Mouse (Mus musculus): ENCODE data around the gene Kctd17. TPM values are rescaled to one million over a fixed set of nuclear protein-coding genes. Genes with fewer than 3 reads are reported as not detected.

The Kctd17 gene
- polyA plus RNA-seq, 1 experiment from 2014 or later, result 22.0 TPM

DNA sequence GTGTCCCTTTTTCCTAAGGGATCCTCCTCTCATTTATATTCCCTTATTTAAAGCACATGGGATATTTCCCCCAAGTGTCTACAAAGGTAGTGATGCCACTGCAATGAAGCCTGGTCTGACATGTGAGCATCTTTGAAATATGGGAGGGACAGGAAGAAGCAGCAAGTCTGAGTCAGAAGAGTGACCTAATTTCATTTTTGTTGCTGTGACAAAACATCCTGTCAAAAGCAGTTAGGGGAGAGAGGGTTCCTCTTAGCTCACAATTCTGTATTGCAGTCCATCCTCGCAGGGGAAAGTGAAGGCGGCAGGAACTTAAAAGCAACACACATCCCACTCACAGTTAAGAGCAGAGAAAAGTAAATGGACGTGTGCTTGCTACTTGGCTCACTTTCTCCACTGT is 37.5 kb upstream of the Kctd17 start:
- no peak overlapping the region for H3K9ac ChIP-seq (ENCODE audit: low read length)
- H3K4me2 ChIP-seq (ENCODE audit: low read length), result no peak overlapping the region
- H3K4me1 ChIP-seq (ENCODE audit: control insufficient read depth in 2 of 2, insufficient read depth in 2 of 2, low read length in 2 of 2), result no peaks in the 10 kb centered on the region
- no peaks in the 10 kb centered on the region for H3K27me3 ChIP-seq (ENCODE audit: control insufficient read depth, insufficient read depth, low read length)
- 76% methylated on average over 3 of the region's 3 CpGs for WGBS
- H3K4me3 ChIP-seq (ENCODE audit: control insufficient read depth in 1 of 2, insufficient read depth in 1 of 2, low read depth in 1 of 2, low read length in 2 of 2), result no peak overlapping the region
- ATAC-seq (ENCODE audit: insufficient number of reproducible peaks, insufficient read depth, low FRiP score, low read depth), result no peak
- H3K36me3 ChIP-seq (ENCODE audit: control insufficient read depth, insufficient read depth, low read length), result no peaks in the 10 kb centered on the region
- H3K27ac ChIP-seq (replicated peaks in 1 of 2; ENCODE audit: control insufficient read depth in 1 of 2, insufficient read depth in 1 of 2, low read depth in 2 of 2, low read length in 2 of 2), result no peak overlapping the region
- no peaks in the 10 kb centered on the region for H3K9me3 ChIP-seq (ENCODE audit: control insufficient read depth, low read length)

DNA sequence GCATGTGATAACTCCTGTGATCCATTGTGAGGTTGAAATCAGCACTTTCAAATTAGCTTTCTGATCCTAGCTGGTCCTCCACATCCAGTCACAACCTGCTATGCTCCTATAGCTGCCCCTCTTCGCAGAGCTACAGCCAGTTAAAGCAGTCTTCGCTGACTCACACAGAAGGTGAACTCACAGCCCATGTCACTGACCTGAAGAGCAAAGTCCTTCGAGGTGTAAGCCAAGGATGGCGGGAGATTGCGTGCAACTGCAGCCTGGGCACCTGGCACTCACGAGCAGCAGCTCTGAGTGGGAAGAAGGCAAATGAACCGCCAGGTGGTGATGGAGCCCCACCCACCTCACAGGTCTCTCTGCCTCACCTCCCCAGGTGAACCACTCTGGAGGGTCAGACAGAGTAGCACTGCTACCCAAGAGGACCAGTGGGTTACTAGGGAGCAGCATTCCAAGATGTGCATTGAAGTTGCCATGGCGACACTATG is 32.8 kb upstream of the Kctd17 start, which contains the start of gene Tex33:
TSS of gene Tex33 (minus strand) at position 435 of the 485 bp plus-strand sequence.
- no peak for ATAC-seq (ENCODE audit: insufficient number of reproducible peaks, insufficient read depth, low FRiP score, low read depth)
- Histone ChIP-seq H3K36me3 (ENCODE audit: control insufficient read depth, insufficient read depth, low read length) (no peaks in the 10 kb centered on the region), H3K4me2 (ENCODE audit: low read length) (no peak within 1 kb of the TSS), H3K4me3 (ENCODE audit: control insufficient read depth in 1 of 2, insufficient read depth in 1 of 2, low read depth in 1 of 2, low read length in 2 of 2) (no peak within 1 kb of the TSS), H3K9ac (ENCODE audit: low read length) (no peak within 1 kb of the TSS), H3K4me1 (ENCODE audit: control insufficient read depth in 2 of 2, insufficient read depth in 2 of 2, low read length in 2 of 2) (no peaks in the 10 kb centered on the region), H3K27ac (replicated peaks in 1 of 2; ENCODE audit: control insufficient read depth in 1 of 2, insufficient read depth in 1 of 2, low read depth in 2 of 2, low read length in 2 of 2) (no peak within 1 kb of the TSS), H3K27me3 (ENCODE audit: control insufficient read depth, insufficient read depth, low read length) (no peaks in the 10 kb centered on the region), H3K9me3 (ENCODE audit: control insufficient read depth, low read length) (no peaks in the 10 kb centered on the region)
- 82% methylated on average over 8 of the region's 8 CpGs for WGBS

DNA sequence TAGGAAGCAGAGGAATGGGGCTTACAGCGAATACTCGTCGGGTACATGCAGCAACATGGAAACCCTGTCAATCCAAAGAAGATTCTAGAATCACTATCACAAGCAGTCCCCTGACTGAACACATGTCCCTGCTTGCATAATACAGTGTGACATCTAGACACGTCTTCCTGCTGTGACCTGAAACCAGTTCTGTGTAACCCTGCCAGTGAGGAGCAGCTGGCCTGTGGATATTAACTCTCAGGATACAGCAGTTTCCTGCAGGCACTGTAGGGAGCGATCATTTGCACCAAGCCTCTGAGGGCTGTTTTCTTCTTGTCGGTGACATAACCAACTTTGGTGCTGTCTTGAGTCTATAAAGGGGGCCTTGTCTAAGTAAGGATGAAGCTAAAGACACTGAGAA is 27.0 kb upstream of the Kctd17 start:
- ATAC-seq (ENCODE audit: insufficient number of reproducible peaks, insufficient read depth, low FRiP score, low read depth), result no peak
- no peaks in the 10 kb centered on the region for H3K9me3 ChIP-seq (ENCODE audit: control insufficient read depth, low read length)
- H3K4me1 ChIP-seq (ENCODE audit: control insufficient read depth in 2 of 2, insufficient read depth in 2 of 2, low read length in 2 of 2), result peaks cover 31 to 41% of the 10 kb centered on the region in 2 experiments
- no peak overlapping the region for H3K4me3 ChIP-seq (ENCODE audit: control insufficient read depth in 1 of 2, insufficient read depth in 1 of 2, low read depth in 1 of 2, low read length in 2 of 2)
- H3K9ac ChIP-seq (ENCODE audit: low read length), result no peak overlapping the region
- H3K36me3 ChIP-seq (ENCODE audit: control insufficient read depth, insufficient read depth, low read length), result no peaks in the 10 kb centered on the region
- H3K4me2 ChIP-seq (ENCODE audit: low read length), result no peak overlapping the region
- WGBS, result 68% methylated on average over 6 of the region's 6 CpGs
- H3K27me3 ChIP-seq (ENCODE audit: control insufficient read depth, insufficient read depth, low read length), result no peaks in the 10 kb centered on the region
- H3K27ac ChIP-seq (replicated peaks in 1 of 2; ENCODE audit: control insufficient read depth in 1 of 2, insufficient read depth in 1 of 2, low read depth in 2 of 2, low read length in 2 of 2), result peak overlapping the region; percentile 37 to 50; a peak in 1 of 4 replicates

DNA sequence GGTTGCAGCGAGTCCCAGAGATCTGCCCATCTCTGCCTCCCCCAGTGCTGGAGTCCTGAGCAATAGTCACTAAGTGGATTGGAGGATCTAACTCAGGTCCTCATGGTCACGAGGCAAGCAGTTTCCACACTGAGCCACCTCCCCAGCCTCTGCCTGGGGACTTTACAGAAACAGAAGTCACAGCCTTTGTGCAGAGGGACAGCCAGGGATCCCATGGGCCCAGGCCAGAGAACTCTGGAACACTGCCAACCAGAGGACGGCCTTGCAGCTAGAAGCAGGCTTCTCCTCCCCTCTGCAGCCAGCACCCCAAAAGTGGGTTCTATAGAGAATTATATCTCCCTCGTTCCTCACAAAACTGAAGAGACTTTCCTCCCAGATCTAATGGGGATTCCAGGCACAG is 26.4 kb upstream of the Kctd17 start:
- no peak; the same call in 1 of the 2 replicates for ATAC-seq (ENCODE audit: insufficient number of reproducible peaks, insufficient read depth, low FRiP score, low read depth)
- 25% methylated on average over 4 of the region's 4 CpGs for WGBS
- no peaks in the 10 kb centered on the region for H3K27me3 ChIP-seq (ENCODE audit: control insufficient read depth, insufficient read depth, low read length)
- no peaks in the 10 kb centered on the region for H3K9me3 ChIP-seq (ENCODE audit: control insufficient read depth, low read length)
- H3K4me3 ChIP-seq (ENCODE audit: control insufficient read depth in 1 of 2, insufficient read depth in 1 of 2, low read depth in 1 of 2, low read length in 2 of 2), result no peak overlapping the region
- peaks cover 31 to 42% of the 10 kb centered on the region in 2 experiments for H3K4me1 ChIP-seq (ENCODE audit: control insufficient read depth in 2 of 2, insufficient read depth in 2 of 2, low read length in 2 of 2)
- H3K36me3 ChIP-seq (ENCODE audit: control insufficient read depth, insufficient read depth, low read length), result no peaks in the 10 kb centered on the region
- no peak overlapping the region for H3K9ac ChIP-seq (ENCODE audit: low read length)
- no peak overlapping the region for H3K4me2 ChIP-seq (ENCODE audit: low read length)
- peak overlapping the region; percentile 39 to 50 for H3K27ac ChIP-seq (replicated peaks in 1 of 2; ENCODE audit: control insufficient read depth in 1 of 2, insufficient read depth in 1 of 2, low read depth in 2 of 2, low read length in 2 of 2)

- 59% methylated on average over 7 of the region's 7 CpGs for WGBS
- Histone ChIP-seq H3K27ac (replicated peaks in 1 of 2; ENCODE audit: control insufficient read depth in 1 of 2, insufficient read depth in 1 of 2, low read depth in 2 of 2, low read length in 2 of 2) (peak overlapping the region; percentile 39 to 50; a peak in 3 of 4 replicates), H3K9ac (ENCODE audit: low read length) (no peak overlapping the region), H3K27me3 (ENCODE audit: control insufficient read depth, insufficient read depth, low read length) (no peaks in the 10 kb centered on the region), H3K9me3 (ENCODE audit: control insufficient read depth, low read length) (no peaks in the 10 kb centered on the region), H3K4me1 (ENCODE audit: control insufficient read depth in 2 of 2, insufficient read depth in 2 of 2, low read length in 2 of 2) (peaks cover 34 to 47% of the 10 kb centered on the region in 2 experiments), H3K36me3 (ENCODE audit: control insufficient read depth, insufficient read depth, low read length) (no peaks in the 10 kb centered on the region), H3K4me3 (ENCODE audit: control insufficient read depth in 1 of 2, insufficient read depth in 1 of 2, low read depth in 1 of 2, low read length in 2 of 2) (no peak overlapping the region), H3K4me2 (ENCODE audit: low read length) (no peak overlapping the region)
- no peak for ATAC-seq (ENCODE audit: insufficient number of reproducible peaks, insufficient read depth, low FRiP score, low read depth)
Measured at GRCm38 (mm10) chr15:78402423-78402822, 25.9 kb upstream of the Kctd17 start.

GRCm38 (mm10) chr15:78403301-78403741 is 25.0 kb upstream of the Kctd17 start:
- no peak for ATAC-seq (ENCODE audit: insufficient number of reproducible peaks, insufficient read depth, low FRiP score, low read depth)
- H3K9me3 ChIP-seq (ENCODE audit: control insufficient read depth, low read length), result no peaks in the 10 kb centered on the region
- no peaks in the 10 kb centered on the region for H3K36me3 ChIP-seq (ENCODE audit: control insufficient read depth, insufficient read depth, low read length)
- H3K27ac ChIP-seq (replicated peaks in 1 of 2; ENCODE audit: control insufficient read depth in 1 of 2, insufficient read depth in 1 of 2, low read depth in 2 of 2, low read length in 2 of 2), result peak overlapping the region; percentile 30 to 66; a peak in 3 of 4 replicates
- H3K4me3 ChIP-seq (ENCODE audit: control insufficient read depth in 1 of 2, insufficient read depth in 1 of 2, low read depth in 1 of 2, low read length in 2 of 2), result no peak overlapping the region
- peaks cover 9% of the 10 kb centered on the region; the same call in 1 of the 2 replicates for H3K27me3 ChIP-seq (ENCODE audit: control insufficient read depth, insufficient read depth, low read length)
- peak overlapping the region; percentile 19; the same call in 1 of the 2 replicates for H3K4me2 ChIP-seq (ENCODE audit: low read length)
- 39% methylated on average over 3 of the region's 3 CpGs for WGBS
- peaks cover 34 to 50% of the 10 kb centered on the region in 2 experiments for H3K4me1 ChIP-seq (ENCODE audit: control insufficient read depth in 2 of 2, insufficient read depth in 2 of 2, low read length in 2 of 2)
- peak overlapping the region; percentile 25; the same call in 1 of the 2 replicates for H3K9ac ChIP-seq (ENCODE audit: low read length)

DNA sequence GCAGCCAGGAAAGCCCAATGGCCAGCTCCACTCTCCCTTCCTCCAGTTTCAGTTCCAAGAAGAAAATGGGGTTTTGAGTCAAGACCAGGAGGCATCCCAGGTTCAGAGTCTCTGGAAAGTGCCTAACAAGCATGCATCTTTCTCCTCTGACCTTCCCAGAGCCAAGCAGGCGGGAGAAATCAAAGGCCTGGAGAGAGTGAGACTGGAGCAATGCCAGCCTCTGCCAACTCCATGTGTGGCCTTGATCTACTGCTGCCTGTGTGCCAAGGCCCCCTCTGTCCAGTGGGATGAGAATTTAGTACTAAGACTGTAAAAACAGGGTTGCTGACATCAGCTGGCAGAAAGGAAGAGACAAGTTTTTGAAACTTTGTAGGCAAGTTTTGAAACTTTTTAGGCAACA is 24.5 kb upstream of the Kctd17 start:
- no peak overlapping the region for H3K9ac ChIP-seq (ENCODE audit: low read length)
- ATAC-seq (ENCODE audit: insufficient number of reproducible peaks, insufficient read depth, low FRiP score, low read depth), result no peak
- H3K9me3 ChIP-seq (ENCODE audit: control insufficient read depth, low read length), result no peaks in the 10 kb centered on the region
- peaks cover 15% of the 10 kb centered on the region for H3K27me3 ChIP-seq (ENCODE audit: control insufficient read depth, insufficient read depth, low read length)
- no peak overlapping the region for H3K4me3 ChIP-seq (ENCODE audit: control insufficient read depth in 1 of 2, insufficient read depth in 1 of 2, low read depth in 1 of 2, low read length in 2 of 2)
- H3K27ac ChIP-seq (replicated peaks in 1 of 2; ENCODE audit: control insufficient read depth in 1 of 2, insufficient read depth in 1 of 2, low read depth in 2 of 2, low read length in 2 of 2), result peak overlapping the region; percentile 30 to 66; a peak in 3 of 4 replicates
- no peaks in the 10 kb centered on the region for H3K36me3 ChIP-seq (ENCODE audit: control insufficient read depth, insufficient read depth, low read length)
- 21% methylated on average over 1 of the region's 1 CpGs for WGBS
- peaks cover 34 to 50% of the 10 kb centered on the region in 2 experiments for H3K4me1 ChIP-seq (ENCODE audit: control insufficient read depth in 2 of 2, insufficient read depth in 2 of 2, low read length in 2 of 2)
- H3K4me2 ChIP-seq (ENCODE audit: low read length), result peak overlapping the region; percentile 19; the same call in 1 of the 2 replicates

- Histone ChIP-seq H3K9ac (ENCODE audit: low read length) (peak overlapping the region; percentile 85), H3K36me3 (ENCODE audit: control insufficient read depth, insufficient read depth, low read length) (no peaks in the 10 kb centered on the region), H3K27ac (replicated peaks in 1 of 2; ENCODE audit: control insufficient read depth in 1 of 2, insufficient read depth in 1 of 2, low read depth in 2 of 2, low read length in 2 of 2) (no peak overlapping the region), H3K9me3 (ENCODE audit: control insufficient read depth, low read length) (no peaks in the 10 kb centered on the region), H3K27me3 (ENCODE audit: control insufficient read depth, insufficient read depth, low read length) (peaks cover 27% of the 10 kb centered on the region), H3K4me2 (ENCODE audit: low read length) (peak overlapping the region; percentile 96), H3K4me1 (ENCODE audit: control insufficient read depth in 2 of 2, insufficient read depth in 2 of 2, low read length in 2 of 2) (peaks cover 36 to 55% of the 10 kb centered on the region in 2 experiments), H3K4me3 (ENCODE audit: control insufficient read depth in 1 of 2, insufficient read depth in 1 of 2, low read depth in 1 of 2, low read length in 2 of 2) (peak overlapping the region; percentile 77 to 90)
- no peak for ATAC-seq (ENCODE audit: insufficient number of reproducible peaks, insufficient read depth, low FRiP score, low read depth)
- WGBS, result 58% methylated on average over 11 of the region's 11 CpGs
Measured at GRCm38 (mm10) chr15:78405098-78405497, 23.3 kb upstream of the Kctd17 start.

All from heart, embryonic 14.5 days (tissue).